Mouse (Mus musculus): ENCODE data around the gene Krt5.

DNA sequence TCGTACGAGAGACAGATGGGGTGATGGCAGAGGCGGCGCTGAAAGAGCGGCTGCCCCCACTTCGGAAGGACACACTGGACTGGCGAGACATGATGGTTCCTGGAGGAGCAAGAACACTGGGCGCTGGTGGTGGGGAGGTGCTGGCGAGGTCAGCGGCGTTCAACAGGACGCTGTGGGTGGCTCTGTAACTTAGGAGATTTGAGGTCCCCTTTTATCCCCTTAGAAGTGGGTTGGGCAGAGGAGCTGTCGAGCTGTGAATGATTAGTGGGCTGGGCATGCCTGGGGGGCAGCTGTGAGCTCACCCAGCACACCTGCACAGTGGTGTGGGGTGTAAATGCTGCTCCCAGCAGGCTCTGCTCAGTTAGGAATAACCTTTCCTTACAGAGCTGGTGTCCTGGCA lies at the start of gene Krt5:
- TF ChIP-seq CTCF (IDR thresholded peaks at IDR 0.05; ENCODE audit: low read depth, low read length) (no peak), POLR2A (IDR thresholded peaks at IDR 0.05; ENCODE audit: borderline replicate concordance, low read depth, low read length) (no peak)
